Mouse (Mus musculus): ENCODE measurements around the gene Hnrnpl.

The Hnrnpl gene

DNA sequence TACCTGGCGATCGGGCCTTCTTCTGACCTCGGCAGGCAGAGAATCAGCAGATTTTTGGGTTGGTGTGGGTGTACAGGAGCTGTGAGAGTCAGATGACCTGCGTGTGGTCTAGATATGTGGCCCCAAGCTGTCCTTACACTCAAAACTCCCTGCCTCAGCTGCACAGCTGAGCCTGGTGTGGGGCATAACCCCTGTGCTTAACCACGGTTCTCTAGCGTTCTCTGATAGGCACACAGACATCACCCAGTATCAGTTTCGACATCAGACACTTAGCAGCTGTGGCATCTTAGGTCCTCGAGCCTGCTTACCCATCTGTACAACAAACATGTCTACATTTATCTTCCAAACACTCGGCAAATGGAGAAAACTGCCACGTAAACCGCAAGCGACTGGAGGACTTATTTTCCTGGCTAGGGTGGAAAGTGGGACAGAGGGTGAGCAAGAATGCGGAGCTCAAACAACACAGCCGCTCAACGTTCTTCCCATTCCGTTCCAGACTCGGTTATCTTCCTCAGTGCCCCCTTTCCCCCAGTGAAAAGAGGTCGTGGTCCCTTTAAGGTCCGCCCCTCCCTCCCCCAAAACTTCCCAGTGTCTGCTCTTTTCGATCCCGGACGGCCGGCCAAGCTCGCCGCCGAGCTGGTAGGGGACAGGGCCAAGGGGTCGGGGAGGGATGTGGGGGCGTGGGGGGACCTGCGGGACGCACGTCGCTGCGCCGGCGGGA, at the start of gene Hnrnpl:
Gene Hnrnpl (plus strand): TSS at position 321 of the 721 bp plus-strand sequence.
- peak; percentile 69 for DNase-seq

DNA sequence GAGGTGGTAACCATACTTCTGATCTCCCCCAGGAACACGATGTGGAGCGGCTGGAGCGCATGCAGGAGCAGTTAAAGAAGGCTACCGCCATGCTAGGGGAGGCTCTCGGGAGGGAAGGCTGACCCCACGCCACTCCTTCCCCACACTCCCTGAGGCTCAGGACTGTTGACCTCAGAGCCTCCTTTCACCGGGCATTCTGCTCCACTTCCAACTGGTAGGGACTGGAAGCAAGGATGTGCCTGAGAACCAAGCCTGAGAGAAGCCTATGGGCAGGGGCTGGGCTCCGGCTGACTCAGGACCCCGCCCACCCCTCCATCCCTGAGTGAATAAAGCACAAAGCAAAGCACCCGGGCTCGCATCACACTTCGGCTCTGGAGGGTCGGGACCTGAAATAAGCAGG, 49.7 kb upstream of the Hnrnpl start:
- DNase-seq = no peak

DNA sequence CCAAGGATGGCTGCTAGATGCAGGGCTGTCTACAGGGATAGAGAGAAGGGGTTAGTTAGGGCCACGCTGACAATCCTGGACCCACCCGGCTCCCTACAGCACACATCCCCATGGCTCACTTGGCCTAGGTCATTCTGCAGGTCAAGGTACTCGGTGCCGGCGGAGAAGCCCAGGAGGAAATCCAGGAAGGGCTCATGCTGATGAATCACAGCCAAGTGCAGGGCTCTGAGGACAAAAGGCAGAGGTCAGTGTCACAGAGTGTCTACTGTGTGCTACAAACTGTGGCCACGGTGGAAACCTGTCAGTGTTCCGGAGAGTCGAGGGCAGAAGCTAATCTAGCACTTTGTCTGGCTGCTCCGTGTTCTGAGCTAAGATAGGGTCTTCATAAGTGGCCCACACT, 46.4 kb upstream of the Hnrnpl start:
- no peak for DNase-seq

DNA sequence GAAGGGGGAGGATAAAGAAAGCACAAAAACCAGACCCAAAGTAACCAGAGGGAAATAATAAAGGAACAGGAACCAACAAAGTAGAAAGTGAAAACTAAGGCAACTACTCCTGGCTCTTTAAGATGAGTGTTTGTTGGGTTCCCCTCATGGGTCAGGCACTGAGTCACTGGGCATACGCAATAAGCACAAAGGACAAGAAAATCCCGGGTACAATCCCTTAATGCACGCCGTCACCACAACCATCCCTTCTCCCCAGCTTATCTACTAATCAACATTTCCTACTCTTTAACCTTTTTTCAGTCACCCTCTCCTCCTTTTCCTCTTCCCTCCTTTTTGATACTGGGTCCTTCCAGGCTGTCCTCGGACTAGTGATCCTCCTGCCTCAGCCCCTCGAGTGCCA, 43.1 kb upstream of the Hnrnpl start:
- DNase-seq = no peak

DNA sequence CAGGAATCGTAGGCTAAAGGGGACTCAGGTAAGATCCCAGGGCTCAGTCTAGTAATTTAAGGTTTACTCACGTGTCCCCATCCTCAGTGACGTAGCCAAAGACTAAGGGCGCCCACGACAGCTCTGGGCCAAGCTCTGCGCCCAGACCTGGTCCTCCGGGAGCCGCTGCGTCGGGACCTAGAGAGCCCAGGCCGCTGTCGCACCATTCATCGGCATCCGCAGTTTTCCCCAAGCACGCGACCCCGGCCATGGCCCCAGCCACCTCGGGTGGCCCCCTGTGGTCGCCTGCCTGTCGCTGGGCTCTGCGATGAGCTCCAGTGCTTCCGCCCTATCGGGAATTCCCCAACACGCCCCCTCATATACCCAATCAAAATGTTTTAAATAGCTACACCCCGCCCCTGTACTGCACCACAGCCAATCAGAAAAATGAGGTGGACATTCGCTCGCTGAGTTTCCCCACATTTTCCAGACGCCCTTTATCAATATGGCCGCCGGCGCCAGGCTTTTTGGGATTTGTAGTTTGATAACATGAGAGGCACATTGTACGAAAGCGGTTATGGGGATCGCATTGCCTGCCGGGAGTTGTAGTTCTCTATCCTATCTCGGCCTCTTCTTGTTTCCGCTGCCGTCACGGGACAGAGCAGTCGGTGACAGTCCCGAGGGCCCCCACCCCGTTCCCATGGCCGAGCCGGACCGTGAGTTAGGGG, 42.0 kb upstream of the Hnrnpl start, which contains the start of gene Sirt2:
Gene Sirt2 (plus strand): TSS at position 563 of the 707 bp plus-strand sequence.
- peak; percentile 96 for DNase-seq

DNA sequence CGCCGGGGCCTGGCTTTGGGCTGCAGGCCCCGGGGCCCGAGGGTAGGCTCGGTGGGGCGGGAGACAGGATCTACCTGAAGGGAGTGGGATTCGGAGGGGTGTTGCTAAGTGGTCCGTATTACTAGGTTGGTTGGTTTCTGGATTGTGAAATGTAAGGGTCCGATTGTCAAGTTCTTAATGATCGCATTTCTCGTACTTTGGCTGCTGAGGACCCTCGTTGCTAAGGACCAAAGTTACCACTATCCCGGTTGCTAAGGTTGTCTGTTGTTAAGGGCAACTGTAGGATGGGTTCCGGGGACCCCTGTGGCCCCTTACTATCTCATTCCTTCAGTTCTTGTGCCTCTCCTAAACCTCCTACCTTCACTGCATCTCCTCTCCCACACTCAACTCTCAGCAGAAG, 41.4 kb upstream of the Hnrnpl start:
- DNase-seq = no peak

DNA sequence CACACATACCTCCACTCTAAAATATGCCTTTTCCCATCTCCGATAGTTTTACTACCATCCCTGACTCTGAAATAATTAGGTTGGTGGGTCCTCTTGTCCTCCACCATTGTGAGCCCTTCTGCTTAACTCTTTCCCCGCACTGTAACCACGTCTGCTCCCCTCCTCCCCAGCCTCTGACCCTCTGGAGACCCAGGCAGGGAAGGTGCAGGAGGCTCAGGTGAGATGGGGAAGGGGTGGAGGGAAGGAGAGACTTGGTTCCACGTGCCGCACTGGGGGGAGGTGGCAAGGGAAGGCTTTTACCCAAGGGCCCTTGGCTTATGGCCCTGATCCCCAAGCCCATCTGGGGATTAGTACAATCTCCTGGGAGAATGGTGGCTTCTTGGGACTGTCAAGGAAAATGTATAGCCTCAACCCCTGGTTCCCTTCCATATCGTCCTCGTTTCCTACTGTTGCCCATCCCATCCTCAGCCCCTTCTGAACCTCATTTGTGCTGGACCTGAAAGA, 40.8 kb upstream of the Hnrnpl start, which contains the start of gene Nfkbib:
Gene Nfkbib (minus strand): TSS at position 51 of the 504 bp plus-strand sequence.
- DNase-seq = no peak

DNA sequence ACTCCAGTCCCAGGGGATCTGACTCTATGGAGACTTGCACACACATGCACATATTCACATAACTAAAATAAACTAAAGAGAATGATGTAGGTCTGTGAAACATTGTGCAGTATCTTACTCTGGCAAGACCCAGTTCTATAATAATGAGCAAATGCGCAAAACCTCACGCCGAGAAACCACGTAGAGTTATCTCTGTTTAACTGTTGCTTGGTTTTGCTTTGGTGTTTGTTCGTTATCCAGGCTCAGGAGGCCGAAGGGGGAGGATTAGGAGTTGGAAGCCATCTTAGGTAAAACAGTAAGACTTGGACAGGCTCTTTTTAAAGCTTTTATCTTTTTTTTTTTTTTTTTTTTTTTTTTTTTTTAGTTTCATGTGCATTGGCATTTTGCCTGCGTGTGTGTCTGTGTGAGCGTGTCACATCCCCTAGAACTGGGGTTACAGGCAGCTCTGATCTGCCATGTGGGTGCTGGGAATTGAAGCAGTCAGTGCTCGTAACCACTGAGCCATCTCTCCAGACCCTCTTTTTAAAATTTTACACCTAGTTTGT, 38.9 kb upstream of the Hnrnpl start:
- no peak for DNase-seq

DNA sequence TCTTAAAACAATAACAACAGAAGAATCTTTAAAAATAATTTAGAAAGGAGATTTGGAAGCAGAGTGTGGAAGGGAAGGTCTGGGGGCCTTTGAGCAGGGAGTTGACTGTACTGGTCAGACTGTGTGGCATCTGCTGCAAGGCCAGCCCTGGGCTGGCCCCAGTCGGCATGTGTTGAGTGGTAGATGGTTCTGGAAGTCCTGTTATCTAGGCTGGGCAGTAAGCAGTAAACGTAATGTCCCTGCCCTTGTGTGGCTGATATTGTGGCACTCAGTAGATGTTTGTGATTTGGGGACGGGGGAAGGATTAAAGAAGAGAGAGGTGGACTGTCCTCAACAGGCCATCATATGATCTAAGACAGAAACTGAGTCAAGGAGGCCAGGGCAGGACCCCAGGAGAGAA, 38.0 kb upstream of the Hnrnpl start:
- no peak for DNase-seq

DNA sequence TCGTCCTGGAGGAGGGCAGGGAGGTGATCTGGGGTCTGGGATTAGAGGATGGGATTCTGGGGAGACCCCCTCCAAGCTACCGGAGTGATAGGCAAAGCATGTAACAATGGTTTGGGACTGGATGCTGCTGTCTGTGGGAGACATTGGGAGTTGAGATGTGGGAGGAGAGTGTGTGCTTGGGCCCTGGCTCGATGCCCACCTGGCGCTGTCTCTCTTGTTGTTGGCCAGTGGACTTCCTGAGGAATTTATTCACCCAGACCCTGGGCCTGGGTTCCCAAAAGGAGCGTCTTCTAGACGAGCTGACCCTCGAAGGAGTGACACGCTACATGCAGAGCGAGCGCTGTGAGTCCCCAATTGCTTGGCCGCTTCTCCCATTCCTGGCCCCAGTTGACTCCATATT, 36.5 kb upstream of the Hnrnpl start:
- DNase-seq = no peak

DNA sequence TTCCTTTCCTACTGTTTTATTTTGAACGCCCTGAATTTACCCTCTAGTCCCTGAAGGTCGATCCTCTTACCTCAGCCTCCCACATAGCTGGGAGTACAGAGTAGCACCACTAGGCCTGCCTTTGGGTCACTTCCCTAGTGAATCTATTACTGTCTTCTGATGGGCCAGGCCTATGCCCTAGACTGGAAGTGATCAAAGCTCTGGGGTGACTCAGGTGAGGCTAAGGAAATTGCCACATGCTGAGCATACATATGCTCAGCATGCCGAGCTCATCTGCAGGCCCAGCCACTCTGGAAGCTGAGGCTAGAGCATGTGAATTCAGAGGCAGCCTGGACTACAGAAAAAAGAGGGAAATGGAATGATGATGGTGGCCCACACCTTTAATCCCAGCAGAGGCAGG, 35.2 kb upstream of the Hnrnpl start:
- DNase-seq = no peak

DNA sequence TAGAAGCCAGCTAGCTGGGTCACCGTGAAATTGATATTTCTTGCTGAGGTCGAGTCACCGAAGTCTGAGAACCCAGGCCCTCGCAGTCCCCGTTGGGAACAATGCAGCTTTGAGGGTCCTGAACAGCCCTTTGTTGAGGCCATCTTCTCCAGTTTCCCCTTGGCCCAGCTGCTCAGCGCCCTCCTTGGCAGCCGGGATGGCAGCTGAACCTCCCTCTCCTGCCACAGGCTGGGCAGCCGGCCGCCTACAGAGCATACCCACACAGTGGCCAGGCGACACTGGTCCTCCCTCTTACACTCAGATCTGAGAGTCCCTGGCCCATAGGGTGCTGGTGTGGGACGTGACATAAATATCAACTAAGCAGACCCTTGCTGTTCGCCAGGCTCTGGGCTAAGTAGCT, 34.2 kb upstream of the Hnrnpl start:
- no peak for DNase-seq

DNA sequence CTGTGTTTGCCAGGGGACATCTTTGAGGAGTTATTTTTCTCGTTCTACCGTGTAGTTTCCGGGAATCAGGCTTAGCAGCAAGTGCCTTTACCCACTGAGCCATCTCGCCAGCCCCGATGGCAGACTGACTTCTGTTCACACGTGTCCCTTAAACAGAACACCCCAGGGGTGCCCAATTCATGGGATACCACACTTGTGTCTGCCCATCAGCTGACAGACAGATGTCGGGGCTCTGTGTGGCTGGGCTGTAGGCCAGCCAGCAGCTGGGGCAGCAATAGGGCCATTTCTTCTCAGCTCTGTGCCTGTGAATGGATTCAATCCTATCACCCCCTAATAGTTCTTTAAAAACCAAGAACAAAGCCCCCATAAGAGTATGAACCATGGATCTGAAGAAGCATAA, 33.2 kb upstream of the Hnrnpl start:
- no peak for DNase-seq

DNA sequence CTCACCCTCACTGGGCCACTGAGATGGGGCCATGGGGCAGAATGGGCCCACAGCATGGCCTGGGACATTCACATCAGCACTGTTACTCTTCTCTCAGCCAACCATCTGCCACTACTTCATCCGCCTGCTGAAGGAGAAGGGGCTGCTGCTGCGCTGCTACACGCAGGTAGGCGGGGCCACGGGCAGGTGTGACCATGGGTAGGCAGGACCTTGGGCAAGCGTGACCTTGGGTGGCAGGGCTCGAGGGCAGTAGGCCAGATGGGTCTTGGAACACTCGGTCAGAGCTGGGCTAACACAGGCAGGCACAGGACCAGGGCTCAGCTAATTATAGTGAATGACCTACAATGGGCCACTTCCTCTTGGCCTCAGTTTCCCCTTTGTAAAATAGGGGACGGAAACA, 29.5 kb upstream of the Hnrnpl start:
- no peak for DNase-seq

DNA sequence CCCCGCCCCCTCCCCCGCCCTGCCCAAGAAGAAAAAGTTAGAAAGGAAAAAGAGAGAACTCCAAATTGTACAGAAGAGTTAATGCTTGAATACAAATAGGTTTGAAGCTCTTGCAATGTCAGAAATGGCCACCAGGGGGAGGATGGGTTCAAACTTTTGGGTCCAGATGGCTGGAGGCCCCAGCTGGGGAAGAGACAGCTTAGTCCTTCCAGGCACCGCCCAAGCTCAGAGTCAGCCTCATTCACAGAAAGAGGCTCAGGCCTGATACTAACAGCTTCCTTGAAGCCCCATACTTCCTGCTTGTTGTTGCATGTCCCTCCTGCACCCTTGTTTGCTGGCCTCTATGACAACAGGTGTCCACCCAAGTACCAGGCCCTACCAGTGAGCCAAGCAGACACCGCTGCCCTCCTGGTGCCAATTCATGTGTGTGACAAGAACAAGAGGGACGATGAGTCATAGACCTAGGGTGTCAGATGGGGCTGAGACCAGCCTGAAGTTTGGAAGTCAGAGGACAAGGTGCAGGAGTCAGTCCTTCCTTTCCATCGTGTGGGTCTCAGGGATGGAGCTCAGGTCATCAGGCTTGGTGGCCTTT, 28.2 kb upstream of the Hnrnpl start:
- DNase-seq = peak; percentile 94

DNA sequence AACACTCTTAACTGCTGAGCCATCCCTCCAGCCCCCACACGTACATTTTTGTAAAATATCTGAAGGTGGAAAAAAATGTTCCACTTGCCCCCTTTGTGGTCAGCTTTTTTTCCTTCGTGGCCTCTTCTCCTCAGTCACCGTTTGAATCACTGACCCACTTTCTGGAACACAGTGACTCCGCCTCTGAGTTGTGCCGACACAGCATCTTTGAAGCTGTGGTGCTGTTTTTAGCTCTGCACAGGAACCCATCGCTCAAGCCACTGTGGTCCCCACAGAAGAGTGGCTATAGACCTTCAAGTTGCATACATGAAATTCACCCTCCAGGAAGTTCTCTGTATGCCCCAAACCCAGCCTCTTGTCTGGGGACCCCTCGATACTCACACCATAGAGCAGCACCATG, 27.5 kb upstream of the Hnrnpl start:
- DNase-seq = no peak

DNA sequence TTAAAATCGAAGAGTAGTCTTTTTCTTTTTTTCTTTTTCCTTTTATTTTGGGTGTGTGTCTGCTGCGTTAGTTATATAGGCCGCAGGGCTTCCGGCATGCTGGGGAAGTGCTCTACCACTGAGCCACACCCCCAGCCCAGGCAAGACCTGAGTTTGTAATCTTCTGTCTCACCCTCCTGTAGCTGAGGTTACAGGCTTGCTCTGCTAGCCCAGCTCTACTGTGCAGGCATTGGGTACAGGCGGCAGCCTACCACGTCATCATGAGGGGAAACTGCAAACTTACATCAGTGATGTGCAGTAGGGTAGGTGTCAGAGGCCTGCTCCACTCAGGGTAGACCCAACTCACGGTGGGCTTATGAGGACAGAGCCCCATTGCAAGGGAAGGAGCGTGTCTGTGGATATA, 27.1 kb upstream of the Hnrnpl start:
- peak; percentile 86 for DNase-seq

DNA sequence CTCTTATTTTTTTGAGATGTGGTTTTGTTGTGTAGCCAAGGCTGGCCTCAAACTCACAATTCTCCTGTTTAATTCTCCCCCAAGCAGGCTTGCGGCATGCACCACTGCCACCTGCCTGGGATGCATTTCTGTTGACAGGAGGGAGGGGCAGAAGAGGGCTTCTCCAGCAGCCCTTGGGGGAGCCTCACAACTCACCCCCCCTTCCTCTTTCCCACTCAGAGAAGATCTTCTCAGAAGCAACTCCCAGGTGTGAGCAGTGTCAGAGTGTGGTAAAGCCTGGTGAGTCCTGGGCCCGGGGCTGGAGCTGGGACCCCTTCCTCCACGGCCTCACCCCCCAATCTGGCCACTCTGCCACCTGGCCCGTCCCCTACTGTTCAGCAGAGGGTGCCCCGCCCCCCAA, 23.2 kb upstream of the Hnrnpl start:
- peak; percentile 58 for DNase-seq

DNA sequence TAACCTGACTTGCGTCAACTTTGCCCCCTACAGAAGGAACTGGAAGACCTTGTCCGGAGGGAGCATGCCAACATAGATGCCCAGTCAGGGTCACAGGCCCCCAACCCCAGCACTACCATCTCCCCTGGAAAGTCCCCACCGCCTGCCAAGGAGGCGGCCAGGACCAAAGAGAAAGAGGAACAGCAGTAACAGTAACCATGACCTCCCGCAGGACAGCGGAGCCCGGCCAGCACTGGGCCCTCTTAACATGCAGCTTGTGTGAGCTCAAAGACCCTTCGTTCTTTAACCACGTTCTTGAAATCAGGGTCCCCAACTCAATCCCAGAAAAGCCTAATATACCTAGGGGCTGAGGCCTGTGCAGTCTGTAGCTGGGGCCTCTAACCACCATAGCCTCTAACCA, 20.5 kb upstream of the Hnrnpl start:
- no peak for DNase-seq

DNA sequence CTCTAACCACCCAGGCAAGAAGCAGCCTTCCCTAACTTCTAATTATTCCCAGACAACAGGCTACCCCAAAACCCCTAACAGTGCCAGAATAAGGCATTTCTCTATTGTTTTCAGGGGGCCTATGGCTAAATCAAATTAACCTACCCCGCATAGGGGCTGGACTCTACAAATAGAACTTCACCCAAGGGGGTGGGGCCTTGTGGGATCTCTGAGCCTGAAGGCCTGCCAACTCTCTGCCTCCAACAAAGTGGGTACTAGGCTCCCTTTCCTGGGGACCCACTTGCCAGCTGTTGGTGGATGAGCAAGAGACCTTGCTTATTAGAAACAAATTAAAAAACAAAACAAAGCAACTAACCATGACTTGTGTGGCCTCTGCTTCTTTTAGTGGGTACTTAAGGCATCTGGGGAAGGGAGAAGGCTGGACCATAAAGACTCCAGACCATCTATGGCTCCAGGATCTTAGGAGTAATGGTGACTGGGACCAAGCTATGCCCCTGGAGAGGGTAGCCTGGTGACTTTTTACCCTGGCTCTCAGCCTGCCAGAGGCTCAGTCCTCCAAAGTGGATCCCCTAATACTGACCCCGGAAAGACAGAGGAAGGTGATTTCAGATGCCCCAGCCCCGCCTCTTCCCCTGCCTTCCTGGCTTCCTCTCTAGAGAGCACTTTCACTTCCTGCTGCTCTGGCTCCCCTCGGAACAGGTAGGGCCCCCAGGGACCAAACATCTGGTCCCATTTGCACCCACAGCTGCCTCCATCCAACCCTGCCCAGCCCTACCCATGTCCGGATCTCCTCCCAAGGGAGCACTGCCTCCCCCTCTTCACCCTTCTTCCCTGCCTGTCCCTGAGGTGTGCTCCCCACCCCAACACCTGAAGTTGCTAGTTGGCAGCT, 19.8 kb upstream of the Hnrnpl start, which contains the start of gene Rinl:
Gene Rinl (plus strand): TSS at position 663 of the 889 bp plus-strand sequence.
- DNase-seq = peak; percentile 81

DNA sequence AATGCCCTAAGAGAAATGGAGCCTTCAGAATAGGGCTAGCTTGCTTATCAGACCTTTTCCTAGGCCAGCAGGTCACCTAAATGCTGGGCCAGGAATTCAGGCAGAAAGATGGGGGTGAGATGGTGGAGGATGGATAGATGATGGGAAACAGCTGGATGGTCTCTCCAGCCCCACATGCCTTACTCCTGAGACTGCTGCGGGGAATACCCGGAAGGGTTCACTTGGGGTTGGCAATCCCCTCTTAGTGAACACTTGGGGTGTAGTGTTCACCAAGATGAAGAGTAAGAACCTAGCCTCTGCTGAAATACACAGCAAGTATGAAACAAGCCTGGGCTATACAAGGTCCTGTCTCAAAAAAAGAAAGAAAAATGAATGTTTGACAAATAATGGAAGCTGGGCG, 19.1 kb upstream of the Hnrnpl start:
- no peak for DNase-seq

DNA sequence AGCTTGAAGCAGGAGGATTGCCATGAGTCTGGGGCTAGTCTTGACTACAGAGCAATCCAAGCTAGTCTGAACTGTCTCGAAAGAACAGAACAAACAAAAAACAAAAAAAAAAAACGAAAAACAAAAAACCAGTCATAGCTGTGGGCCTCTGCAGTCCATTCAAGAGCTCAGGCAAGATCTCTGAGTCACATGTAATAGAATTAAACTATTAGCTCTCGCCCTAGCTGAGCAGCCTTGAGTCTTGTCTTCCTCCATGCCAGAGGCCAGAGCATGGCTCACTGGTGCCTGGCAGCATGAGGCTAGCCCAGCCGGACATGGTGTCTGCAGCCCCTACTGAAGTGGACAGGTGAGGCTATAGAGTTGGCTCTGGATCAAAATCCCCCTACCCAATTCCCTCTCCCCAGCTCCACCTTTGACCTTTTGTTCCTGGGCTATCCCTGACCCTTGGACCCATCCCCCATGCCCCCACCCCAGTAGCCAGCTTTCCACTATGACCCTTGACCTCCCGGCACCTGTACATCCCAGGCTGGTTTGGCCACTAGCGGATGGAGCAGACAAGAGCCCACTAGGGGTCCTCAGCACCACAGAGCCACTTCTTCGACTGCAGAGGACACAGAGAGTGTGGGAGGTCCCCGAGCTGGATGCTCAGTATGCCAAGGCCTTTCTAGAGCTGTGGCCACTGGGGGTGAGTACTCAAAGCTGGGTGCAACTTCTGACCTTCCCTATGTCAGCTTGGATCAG, 18.1 kb upstream of the Hnrnpl start:
- no peak for DNase-seq
